In genomic region chr1:115658343-115659064, GRCm38 (mm10) we compare ENCODE assay signal across 20 mouse cellular contexts. TPM values are rescaled to one million over a fixed set of nuclear protein-coding genes. Genes with fewer than 3 reads are reported as not detected.
A peak's percentile ranks its signal among the peaks of the same experiment; 100 is the strongest.
DNase-seq lines count a peak whose midpoint lies in the region; ATAC-seq and TF ChIP-seq lines count a peak whose summit lies in the region.
"Had no signal": no experiment of that assay in that cellular context is flagged by ENCODE, and none has a peak within 500 bp of the region (broad histone marks: within the 10 kb centered on the region; RNA-seq: fewer than 3 reads in every experiment).

No protein-coding gene starts in this region.

- H3K4me2 ChIP-seq in forebrain, embryonic 15.5 days (replicated peaks): no peak overlapping the region
- no peak overlapping the region for H3K4me2 ChIP-seq in forebrain, embryonic 12.5 days
- no peak overlapping the region for H3K4me2 ChIP-seq in hindbrain, embryonic 13.5 days
- no peak overlapping the region for H3K4me2 ChIP-seq in hindbrain, embryonic 11.5 days (replicated peaks; ENCODE audit: low read depth, low read length)
- H3K4me2 ChIP-seq in midbrain, postnatal 0 days (ENCODE audit: low read depth, low read length, poor library complexity, severe bottlenecking): no peak overlapping the region
- no peak overlapping the region for H3K4me2 ChIP-seq in midbrain, embryonic 11.5 days
- H3K4me2 ChIP-seq in limb, embryonic 15.5 days: no peak overlapping the region
- H3K4me2 ChIP-seq: embryonic facial prominence, embryonic 13.5 days; midbrain, embryonic 15.5 days had no signal

- H3K4me1 ChIP-seq in forebrain, embryonic 15.5 days: no peaks in the 10 kb centered on the region
- H3K4me1 ChIP-seq in forebrain, embryonic 12.5 days: no peaks in the 10 kb centered on the region
- H3K4me1 ChIP-seq in hindbrain, embryonic 13.5 days (replicated peaks): no peaks in the 10 kb centered on the region
- no peaks in the 10 kb centered on the region for H3K4me1 ChIP-seq in hindbrain, embryonic 11.5 days (replicated peaks; ENCODE audit: control insufficient read depth, insufficient read depth, low read length)
- H3K4me1 ChIP-seq in midbrain, postnatal 0 days (ENCODE audit: insufficient read depth, low read length): no peaks in the 10 kb centered on the region
- no peaks in the 10 kb centered on the region for H3K4me1 ChIP-seq in midbrain, embryonic 11.5 days (ENCODE audit: control insufficient read depth, insufficient read depth, low read length)
- H3K4me1 ChIP-seq in limb, embryonic 15.5 days: no peaks in the 10 kb centered on the region
- H3K4me1 ChIP-seq: embryonic facial prominence, embryonic 13.5 days; megakaryocyte, embryonic 14.5 days; midbrain, embryonic 15.5 days had no signal

- no peak overlapping the region for H3K9ac ChIP-seq in forebrain, embryonic 15.5 days (replicated peaks)
- no peak overlapping the region for H3K9ac ChIP-seq in forebrain, embryonic 12.5 days
- H3K9ac ChIP-seq in hindbrain, embryonic 13.5 days: no peak overlapping the region
- no peak overlapping the region for H3K9ac ChIP-seq in hindbrain, embryonic 11.5 days (ENCODE audit: low read depth, low read length)
- no peak overlapping the region for H3K9ac ChIP-seq in midbrain, postnatal 0 days (replicated peaks; ENCODE audit: low read length, poor library complexity, severe bottlenecking)
- no peak overlapping the region for H3K9ac ChIP-seq in midbrain, embryonic 11.5 days (ENCODE audit: low read length)
- H3K9ac ChIP-seq in limb, embryonic 15.5 days: no peak overlapping the region
- H3K9ac ChIP-seq: embryonic facial prominence, embryonic 13.5 days; liver, postnatal 0 days; midbrain, embryonic 15.5 days had no signal

- ATAC-seq in forebrain, embryonic 15.5 days (replicated peaks): peak; percentile 87
- no peak for ATAC-seq in forebrain, embryonic 12.5 days (ENCODE audit: low FRiP score)
- ATAC-seq in hindbrain, embryonic 13.5 days (ENCODE audit: low FRiP score): 0 out of 2 replicates have a peak, but pooled peaks have one; percentile 32
- ATAC-seq in hindbrain, embryonic 11.5 days (ENCODE audit: low FRiP score): no peak
- no peak for ATAC-seq in midbrain, postnatal 0 days (ENCODE audit: low FRiP score)
- ATAC-seq in midbrain, embryonic 11.5 days (ENCODE audit: low FRiP score): no peak
- peak; percentile 44; the same call in 1 of the 2 replicates for ATAC-seq in limb, embryonic 15.5 days (ENCODE audit: insufficient number of reproducible peaks, low FRiP score, low TSS enrichment, low read depth)
- ATAC-seq: liver, postnatal 0 days; midbrain, embryonic 15.5 days had no signal

- H3K27ac ChIP-seq in forebrain, embryonic 15.5 days (replicated peaks): no peak overlapping the region
- no peak overlapping the region for H3K27ac ChIP-seq in forebrain, embryonic 12.5 days
- H3K27ac ChIP-seq in hindbrain, embryonic 13.5 days: no peak overlapping the region
- no peak overlapping the region for H3K27ac ChIP-seq in hindbrain, embryonic 11.5 days (ENCODE audit: low read depth, low read length)
- no peak overlapping the region for H3K27ac ChIP-seq in midbrain, postnatal 0 days (ENCODE audit: low read depth, low read length)
- no peak overlapping the region for H3K27ac ChIP-seq in midbrain, embryonic 11.5 days (ENCODE audit: low read depth, low read length)
- no peak overlapping the region for H3K27ac ChIP-seq in limb, embryonic 15.5 days
- H3K27ac ChIP-seq: embryonic facial prominence, embryonic 13.5 days; midbrain, embryonic 15.5 days had no signal

- H3K4me3 ChIP-seq in forebrain, embryonic 15.5 days: no peak overlapping the region
- no peak overlapping the region for H3K4me3 ChIP-seq in forebrain, embryonic 12.5 days (replicated peaks)
- H3K4me3 ChIP-seq in hindbrain, embryonic 13.5 days: no peak overlapping the region
- H3K4me3 ChIP-seq in hindbrain, embryonic 11.5 days (ENCODE audit: low read depth, low read length): no peak overlapping the region
- no peak overlapping the region for H3K4me3 ChIP-seq in midbrain, postnatal 0 days (ENCODE audit: low read depth, low read length)
- H3K4me3 ChIP-seq in midbrain, embryonic 11.5 days (ENCODE audit: low read depth, low read length): no peak overlapping the region
- H3K4me3 ChIP-seq in limb, embryonic 15.5 days: no peak overlapping the region
- H3K4me3 ChIP-seq: embryonic facial prominence, embryonic 13.5 days; megakaryocyte, embryonic 14.5 days; midbrain, embryonic 15.5 days had no signal

- no peaks in the 10 kb centered on the region for H3K27me3 ChIP-seq in forebrain, embryonic 15.5 days
- H3K27me3 ChIP-seq in forebrain, embryonic 12.5 days: no peaks in the 10 kb centered on the region
- H3K27me3 ChIP-seq in hindbrain, embryonic 13.5 days: no peaks in the 10 kb centered on the region
- H3K27me3 ChIP-seq in hindbrain, embryonic 11.5 days (ENCODE audit: control insufficient read depth, insufficient read depth, low read length): no peaks in the 10 kb centered on the region
- H3K27me3 ChIP-seq in midbrain, postnatal 0 days (ENCODE audit: insufficient read depth, low read length): no peaks in the 10 kb centered on the region
- H3K27me3 ChIP-seq in midbrain, embryonic 11.5 days (ENCODE audit: control insufficient read depth, insufficient read depth, low read length): no peaks in the 10 kb centered on the region
- no peaks in the 10 kb centered on the region for H3K27me3 ChIP-seq in limb, embryonic 15.5 days
- H3K27me3 ChIP-seq: embryonic facial prominence, embryonic 13.5 days; megakaryocyte, embryonic 14.5 days; midbrain, embryonic 15.5 days had no signal

- TF ChIP-seq CTCF in midbrain, postnatal 0 days (IDR thresholded peaks at IDR 0.05): no peak

- H3K9me3 ChIP-seq in forebrain, embryonic 15.5 days: no peaks in the 10 kb centered on the region
- no peaks in the 10 kb centered on the region for H3K9me3 ChIP-seq in forebrain, embryonic 12.5 days
- no peaks in the 10 kb centered on the region for H3K9me3 ChIP-seq in hindbrain, embryonic 13.5 days
- H3K9me3 ChIP-seq in hindbrain, embryonic 11.5 days (ENCODE audit: control insufficient read depth, low read length): no peaks in the 10 kb centered on the region
- no peaks in the 10 kb centered on the region for H3K9me3 ChIP-seq in midbrain, postnatal 0 days (ENCODE audit: low read length)
- no peaks in the 10 kb centered on the region for H3K9me3 ChIP-seq in midbrain, embryonic 11.5 days (ENCODE audit: control insufficient read depth, low read length)
- no peaks in the 10 kb centered on the region for H3K9me3 ChIP-seq in limb, embryonic 15.5 days
- H3K9me3 ChIP-seq: embryonic facial prominence, embryonic 13.5 days; midbrain, embryonic 15.5 days had no signal

- no peak for DNase-seq in hindbrain, embryonic 11.5 days (ENCODE audit: low spot score)
- peak; percentile 0 for DNase-seq in midbrain, postnatal 0 days (ENCODE audit: low spot score)
- no peak for DNase-seq in midbrain, embryonic 11.5 days (ENCODE audit: low spot score, missing footprints)
- DNase-seq: adrenal gland, postnatal 36 days; cerebellum, adult 9-10 months; layer of hippocampus, postnatal 36 days; liver; liver, postnatal 0 days; right cerebral cortex, postnatal 25 days; thymus, postnatal 36 days had no signal

- no peaks in the 10 kb centered on the region for H3K36me3 ChIP-seq in forebrain, embryonic 15.5 days
- H3K36me3 ChIP-seq in forebrain, embryonic 12.5 days (replicated peaks): no peaks in the 10 kb centered on the region
- H3K36me3 ChIP-seq in hindbrain, embryonic 13.5 days: no peaks in the 10 kb centered on the region
- no peaks in the 10 kb centered on the region for H3K36me3 ChIP-seq in hindbrain, embryonic 11.5 days (ENCODE audit: control insufficient read depth, insufficient read depth, low read length)
- no peaks in the 10 kb centered on the region for H3K36me3 ChIP-seq in midbrain, postnatal 0 days (ENCODE audit: insufficient read depth, low read length)
- H3K36me3 ChIP-seq in midbrain, embryonic 11.5 days (ENCODE audit: control insufficient read depth, insufficient read depth, low read length): no peaks in the 10 kb centered on the region
- H3K36me3 ChIP-seq in limb, embryonic 15.5 days: no peaks in the 10 kb centered on the region
- H3K36me3 ChIP-seq: embryonic facial prominence, embryonic 13.5 days; midbrain, embryonic 15.5 days had no signal

- 58% methylated on average over 5 of the region's 5 CpGs for WGBS in forebrain, embryonic 15.5 days
- 82% methylated on average over 5 of the region's 5 CpGs for WGBS in forebrain, embryonic 12.5 days
- WGBS in hindbrain, embryonic 13.5 days: 79% methylated on average over 5 of the region's 5 CpGs
- WGBS in hindbrain, embryonic 11.5 days: 83% methylated on average over 5 of the region's 5 CpGs
- WGBS in midbrain, postnatal 0 days: 79% methylated on average over 5 of the region's 5 CpGs
- 85% methylated on average over 5 of the region's 5 CpGs for WGBS in midbrain, embryonic 11.5 days
- 63% methylated on average over 5 of the region's 5 CpGs for WGBS in limb, embryonic 15.5 days

RNA-seq across cellular contexts. Expression of gene Cntnap5a, which starts 26.1 kb away (rescaled TPM):
- polyA plus RNA-seq in forebrain, embryonic 15.5 days (2015; fragmentation: Nextera tagmentation; extraction: Ambion mirVana): 0.79 and 0.98 TPM in 2 replicates
- 0.17 and 0.23 TPM in 2 replicates for polyA plus RNA-seq in forebrain, embryonic 12.5 days (2016; fragmentation: Nextera tagmentation; extraction: Ambion mirVana)
- 1.7 and 1.8 TPM in 2 replicates for polyA plus RNA-seq in hindbrain, embryonic 13.5 days (2015; fragmentation: Nextera tagmentation; extraction: Ambion mirVana)
- polyA plus RNA-seq in hindbrain, embryonic 11.5 days (2014; fragmentation: Nextera tagmentation; extraction: Ambion mirVana): 0.15 and 0.25 TPM in 2 replicates
- total RNA-seq in midbrain, postnatal 0 days (2014; rRNA removed): 20.4 and 24.3 TPM in 2 replicates
- polyA plus RNA-seq in midbrain, postnatal 0 days (2015; fragmentation: Nextera tagmentation; extraction: Ambion mirVana): 2.4 and 2.9 TPM in 2 replicates
- polyA plus RNA-seq in midbrain, embryonic 11.5 days (2014; fragmentation: Nextera tagmentation; extraction: Ambion mirVana): 0.07 and 0.19 TPM in 2 replicates
- not detected in 2 replicates for polyA plus RNA-seq in limb, embryonic 15.5 days (2015; fragmentation: Nextera tagmentation; extraction: Ambion mirVana)
- polyA plus RNA-seq: gonadal fat pad, adult 2 months; heart, embryonic 14.5 days; liver, postnatal 0 days; spleen, adult 2 months had no signal

Comparison
In these comparisons a context has a peak if more than half of its experiments do, and no peak if none do; other contexts are left out.
1. ATAC-seq: peak in forebrain, embryonic 15.5 days (single experiment), hindbrain, embryonic 13.5 days (single experiment) and limb, embryonic 15.5 days (single experiment); none in forebrain, embryonic 12.5 days (single experiment), hindbrain, embryonic 11.5 days (single experiment), midbrain, postnatal 0 days (single experiment) and midbrain, embryonic 11.5 days (single experiment).